Mouse (Mus musculus) layer of hippocampus, adult 2 months (tissue): ENCODE data around the gene Smyd4. TPM values are rescaled to one million over a fixed set of nuclear protein-coding genes. Genes with fewer than 3 reads are reported as not detected.

ENCODE experiments used
- DNase-seq, 2 experiments: peaks; one replicate each; pipeline ENCODE4 v3.0.0; 2022; ENCODE audit warnings: low spot score in 2 of 2
- H3K27ac ChIP-seq: fragments of 200-600 bp; 2 replicates; pipeline ENCODE4 v1.8.1; 2022
- H3K4me3 ChIP-seq: fragments of 200-600 bp; 2 replicates; pipeline ENCODE4 v1.8.1; 2022; ENCODE audit warnings: mild to moderate bottlenecking
- CTCF ChIP-seq: fragments of 200-600 bp; conservative IDR thresholded peaks from 2 replicates; pipeline ENCODE4 v1.8.1; 2022; ENCODE audit warnings: antibody characterized with exemption, mild to moderate bottlenecking, moderate library complexity
- microRNA-seq, 2 experiments: library from miRNA; unstranded; fragments of <30 nt; microRNA quantifications; one replicate each; pipeline ENCODE4 v1.2.0; 2021
- total RNA-seq, 2 experiments: library from RNA; stranded (reverse); gene quantifications; 2 replicates each; pipeline ENCODE4 v1.2.3; 2021

Smyd4 gene
- total RNA-seq, 2 experiments from 2014 or later = 14.9 to 16.7 TPM

- TF ChIP-seq CTCF = no peak
- no peak for DNase-seq
- Histone ChIP-seq H3K4me3 (no peak overlapping the region), H3K27ac (no peak overlapping the region)
Measured at GRCm38 (mm10) chr11:75452812-75453557, 104.8 kb downstream of the Smyd4 start.

GRCm38 (mm10) chr11:75453991-75454930 lies 106.0 kb downstream of the Smyd4 start, which contains the start of gene Wdr81:
Gene Wdr81 (minus strand): TSS chr11:75454717.
- peak; percentile 64 for TF ChIP-seq CTCF
- DNase-seq = peak; percentile 86 to 90
- peak within 1 kb of the TSS; percentile 67 for H3K4me3 ChIP-seq
- H3K27ac ChIP-seq = peak within 1 kb of the TSS; percentile 93

Small RNAs within 50 kb of the gene (microRNA-seq; reads per million reads assigned to microRNA genes)
- 0 reads per million in 2 experiments for gene Gm47300

Other genes with a start within 250 kb of the Smyd4 start
- 1 to 10 TPM; 3.8 to 3.9 TPM for gene Hic1, start 178.9 kb upstream of the Smyd4 start, total RNA-seq
- 10 to 100 TPM; 19.3 to 22.4 TPM for gene Ovca2, start 169.6 kb upstream of the Smyd4 start, total RNA-seq
- 10 to 100 TPM; 30.7 to 31.4 TPM for gene Dph1, start 157.2 kb upstream of the Smyd4 start, total RNA-seq
- gene Rtn4rl1, start 154.7 kb upstream of the Smyd4 start, total RNA-seq = 100 to 1,000 TPM; 104 to 110 TPM
- 10 to 100 TPM; 64.1 to 67.0 TPM for gene Rpa1, start 109 bp upstream of the Smyd4 start, total RNA-seq
- 10 to 100 TPM; 14.0 to 15.6 TPM for gene Serpinf1, start 74.3 kb downstream of the Smyd4 start, total RNA-seq
- gene Serpinf2, start 91.2 kb downstream of the Smyd4 start, total RNA-seq = under 1 TPM; 0.38 to 0.52 TPM
- gene Wdr81, start 106.3 kb downstream of the Smyd4 start, total RNA-seq = 10 to 100 TPM; 23.4 to 23.7 TPM
- gene Tlcd2, start 113.3 kb downstream of the Smyd4 start, total RNA-seq = under 1 TPM in 1 of 2 experiments, not detected in 1; 0.56 TPM
- 100 to 1,000 TPM; 131 to 139 TPM for gene Prpf8, start 138.4 kb downstream of the Smyd4 start, total RNA-seq
- gene Rilp, start 161.7 kb downstream of the Smyd4 start, total RNA-seq = 1 to 10 TPM; 1.6 to 1.7 TPM
- gene Scarf1, start 165.1 kb downstream of the Smyd4 start, total RNA-seq = 1 to 10 TPM; 1.3 TPM
- gene Slc43a2, start 183.3 kb downstream of the Smyd4 start, total RNA-seq = 10 to 100 TPM; 43.0 to 53.4 TPM
- 100 to 1,000 TPM; 269 to 283 TPM for gene Pitpna, start 239.7 kb downstream of the Smyd4 start, total RNA-seq